Mouse (Mus musculus): ENCODE results near the gene Ccrl2. TPM values are rescaled to one million over a fixed set of nuclear protein-coding genes. Genes with fewer than 3 reads are reported as not detected.

Ccrl2 gene
- total and polyA plus RNA-seq, 3 experiments: 0.19 to 0.75 TPM; not detected in 1

Other genes starting within 250 kb of the Ccrl2 start
- not detected in 2 replicates for gene Prss44, start 243.5 kb downstream of the Ccrl2 start, total RNA-seq (2012; rRNA removed)
- not detected for gene Prss44, start 243.5 kb downstream of the Ccrl2 start, polyA plus RNA-seq (2012; ENCODE audit: insufficient read depth in 1 of 2, insufficient read length in 2 of 2, low read depth in 1 of 2, low replicate concordance in 2 of 2, missing spikeins in 1 of 2)
- not detected in 2 replicates for gene Prss43, start 230.8 kb downstream of the Ccrl2 start, total RNA-seq (2012; rRNA removed)
- gene Prss43, start 230.8 kb downstream of the Ccrl2 start, polyA plus RNA-seq (2012; ENCODE audit: insufficient read depth in 1 of 2, insufficient read length in 2 of 2, low read depth in 1 of 2, low replicate concordance in 2 of 2, missing spikeins in 1 of 2): not detected
- gene Prss45, start 222.9 kb downstream of the Ccrl2 start, total RNA-seq (2012; rRNA removed): not detected in 2 replicates
- not detected for gene Prss45, start 222.9 kb downstream of the Ccrl2 start, polyA plus RNA-seq (2012; ENCODE audit: insufficient read depth in 1 of 2, insufficient read length in 2 of 2, low read depth in 1 of 2, low replicate concordance in 2 of 2, missing spikeins in 1 of 2)
- not detected in 2 replicates for gene Prss46, start 213.0 kb downstream of the Ccrl2 start, total RNA-seq (2012; rRNA removed)
- not detected for gene Prss46, start 213.0 kb downstream of the Ccrl2 start, polyA plus RNA-seq (2012; ENCODE audit: insufficient read depth in 1 of 2, insufficient read length in 2 of 2, low read depth in 1 of 2, low replicate concordance in 2 of 2, missing spikeins in 1 of 2)
- gene Prss50, start 199.6 kb downstream of the Ccrl2 start, total RNA-seq (2012; rRNA removed): not detected in 2 replicates
- gene Prss50, start 199.6 kb downstream of the Ccrl2 start, polyA plus RNA-seq (2012; ENCODE audit: insufficient read depth in 1 of 2, insufficient read length in 2 of 2, low read depth in 1 of 2, low replicate concordance in 2 of 2, missing spikeins in 1 of 2): not detected
- not detected in 2 replicates for gene Als2cl, start 177.6 kb downstream of the Ccrl2 start, total RNA-seq (2012; rRNA removed)
- gene Als2cl, start 177.6 kb downstream of the Ccrl2 start, polyA plus RNA-seq (2012; ENCODE audit: insufficient read depth in 1 of 2, insufficient read length in 2 of 2, low read depth in 1 of 2, low replicate concordance in 2 of 2, missing spikeins in 1 of 2): under 1 TPM in 1 of 2 experiments, not detected in 1; 0.21 TPM
- not detected in 2 replicates for gene Tmie, start 177.4 kb downstream of the Ccrl2 start, total RNA-seq (2012; rRNA removed)
- not detected for gene Tmie, start 177.4 kb downstream of the Ccrl2 start, polyA plus RNA-seq (2012; ENCODE audit: insufficient read depth in 1 of 2, insufficient read length in 2 of 2, low read depth in 1 of 2, low replicate concordance in 2 of 2, missing spikeins in 1 of 2)
- not detected in 2 replicates for gene Fam240a, start 140.7 kb downstream of the Ccrl2 start, total RNA-seq (2012; rRNA removed)
- not detected for gene Fam240a, start 140.7 kb downstream of the Ccrl2 start, polyA plus RNA-seq (2012; ENCODE audit: insufficient read depth in 1 of 2, insufficient read length in 2 of 2, low read depth in 1 of 2, low replicate concordance in 2 of 2, missing spikeins in 1 of 2)
- not detected in 2 replicates for gene Tdgf1, start 111.4 kb downstream of the Ccrl2 start, total RNA-seq (2012; rRNA removed)
- not detected for gene Tdgf1, start 111.4 kb downstream of the Ccrl2 start, polyA plus RNA-seq (2012; ENCODE audit: insufficient read depth in 1 of 2, insufficient read length in 2 of 2, low read depth in 1 of 2, low replicate concordance in 2 of 2, missing spikeins in 1 of 2)
- gene Lrrc2, start 106.0 kb downstream of the Ccrl2 start, total RNA-seq (2012; rRNA removed): not detected in 2 replicates
- gene Lrrc2, start 106.0 kb downstream of the Ccrl2 start, polyA plus RNA-seq (2012; ENCODE audit: insufficient read depth in 1 of 2, insufficient read length in 2 of 2, low read depth in 1 of 2, low replicate concordance in 2 of 2, missing spikeins in 1 of 2): under 1 TPM in 1 of 2 experiments, not detected in 1; 0.07 TPM
- gene Rtp3, start 66.9 kb downstream of the Ccrl2 start, total RNA-seq (2012; rRNA removed): not detected in 2 replicates
- gene Rtp3, start 66.9 kb downstream of the Ccrl2 start, polyA plus RNA-seq (2012; ENCODE audit: insufficient read depth in 1 of 2, insufficient read length in 2 of 2, low read depth in 1 of 2, low replicate concordance in 2 of 2, missing spikeins in 1 of 2): not detected
- gene Ltf, start 38.2 kb downstream of the Ccrl2 start, total RNA-seq (2012; rRNA removed): not detected in 2 replicates
- gene Ltf, start 38.2 kb downstream of the Ccrl2 start, polyA plus RNA-seq (2012; ENCODE audit: insufficient read depth in 1 of 2, insufficient read length in 2 of 2, low read depth in 1 of 2, low replicate concordance in 2 of 2, missing spikeins in 1 of 2): under 1 TPM in 1 of 2 experiments, not detected in 1; 0.11 TPM
- gene Lrrfip2, start 60.1 kb upstream of the Ccrl2 start, total RNA-seq (2012; rRNA removed): 26.0 and 28.4 TPM in 2 replicates
- 10 to 100 TPM in 1 of 2 experiments, not detected in 1; 42.7 TPM for gene Lrrfip2, start 60.1 kb upstream of the Ccrl2 start, polyA plus RNA-seq (2012; ENCODE audit: insufficient read depth in 1 of 2, insufficient read length in 2 of 2, low read depth in 1 of 2, low replicate concordance in 2 of 2, missing spikeins in 1 of 2)
- gene Mlh1, start 214.3 kb upstream of the Ccrl2 start, total RNA-seq (2012; rRNA removed): 21.8 and 22.4 TPM in 2 replicates
- 10 to 100 TPM in 1 of 2 experiments, not detected in 1; 31.7 TPM for gene Mlh1, start 214.3 kb upstream of the Ccrl2 start, polyA plus RNA-seq (2012; ENCODE audit: insufficient read depth in 1 of 2, insufficient read length in 2 of 2, low read depth in 1 of 2, low replicate concordance in 2 of 2, missing spikeins in 1 of 2)
- gene Epm2aip1, start 214.4 kb upstream of the Ccrl2 start, total RNA-seq (2012; rRNA removed): 3.3 and 3.4 TPM in 2 replicates
- gene Epm2aip1, start 214.4 kb upstream of the Ccrl2 start, polyA plus RNA-seq (2012; ENCODE audit: insufficient read depth in 1 of 2, insufficient read length in 2 of 2, low read depth in 1 of 2, low replicate concordance in 2 of 2, missing spikeins in 1 of 2): 1 to 10 TPM in 1 of 2 experiments, not detected in 1; 7.4 TPM

All from MEL (cell line).